Mouse (Mus musculus) MEL (cell line): ENCODE data around the gene B3gat3. TPM values are rescaled to one million over a fixed set of nuclear protein-coding genes. Genes with fewer than 3 reads are reported as not detected.

ENCODE experiments used
- DNase-seq: peaks from one replicate; pipeline ENCODE4 v3.0.0; 2011; ENCODE audit warnings: low read depth, low spot score
- H3K27ac ChIP-seq: 2 replicates; pipeline ENCODE4 v1.5.1; 2012; ENCODE audit warnings: low read depth, mild to moderate bottlenecking, control low read depth, low read length, moderate library complexity; ENCODE audit not compliant: control insufficient read depth
- H3K27me3 ChIP-seq, 2 experiments: fragments of 150-350 bp in 1 of 2; sonication (generic) in 1 of 2; 2 replicates each; pipeline ENCODE4 v1.6.1; 2012; ENCODE audit warnings: low read length in 2 of 2, mild to moderate bottlenecking in 2 of 2, improper control_type of control experiment in 1 of 2, moderate library complexity in 1 of 2; ENCODE audit not compliant: insufficient read depth in 2 of 2, control insufficient read depth in 1 of 2
- H3K36me3 ChIP-seq, 2 experiments: 2 replicates each; pipeline ENCODE4 v1.6.1; 2012 to 2014; ENCODE audit warnings: low read length in 2 of 2, improper control_type of control experiment in 1 of 2, inconsistent platforms in 1 of 2, mild to moderate bottlenecking in 1 of 2; ENCODE audit not compliant: insufficient read depth in 2 of 2, control insufficient read depth in 1 of 2
- H3K4me1 ChIP-seq, 2 experiments: fragments of 150-350 bp in 1 of 2; sonication (generic) in 1 of 2; 2 replicates each; pipeline ENCODE4 v1.6.1; 2012; ENCODE audit warnings: low read length in 2 of 2, improper control_type of control experiment in 1 of 2, mild to moderate bottlenecking in 1 of 2; ENCODE audit not compliant: insufficient read depth in 2 of 2, control insufficient read depth in 1 of 2
- H3K4me3 ChIP-seq, 2 experiments: fragments of 150-350 bp in 1 of 2; sonication (generic) in 1 of 2; 2 replicates each; pipeline ENCODE4 v1.5.1; 2012; ENCODE audit warnings: low read depth in 2 of 2, low read length in 2 of 2, mild to moderate bottlenecking in 2 of 2, moderate library complexity in 2 of 2, control low read depth in 1 of 2, improper control_type of control experiment in 1 of 2; ENCODE audit not compliant: control insufficient read depth in 1 of 2, insufficient read depth in 1 of 2
- H3K79me2 ChIP-seq: 2 replicates; pipeline ENCODE4 v1.6.1; 2012; ENCODE audit warnings: mild to moderate bottlenecking, low read length, moderate library complexity; ENCODE audit not compliant: control insufficient read depth, poor library complexity, insufficient read depth
- H3K9ac ChIP-seq: 2 replicates; pipeline ENCODE4 v1.6.1; 2012; ENCODE audit warnings: low read depth, mild to moderate bottlenecking, control low read depth, low read length, moderate library complexity; ENCODE audit not compliant: control insufficient read depth, poor library complexity, severe bottlenecking
- H3K9me3 ChIP-seq: fragments of 150-350 bp; sonication (generic); replicated peaks from 2 replicates; pipeline ENCODE4 v1.6.1; 2012; ENCODE audit warnings: mild to moderate bottlenecking, low read length, improper control_type of control experiment, moderate library complexity; ENCODE audit not compliant: insufficient read depth
- BHLHE40 ChIP-seq: IDR thresholded peaks from 2 replicates; pipeline ENCODE4 v1.6.1; 2012; ENCODE audit warnings: low read depth, mild to moderate bottlenecking, inconsistent platforms, low read length, improper control_type of control experiment, borderline replicate concordance
- CHD1 ChIP-seq: IDR thresholded peaks from 2 replicates; pipeline ENCODE4 v1.6.1; 2012; ENCODE audit warnings: low read depth, mild to moderate bottlenecking, inconsistent platforms, low read length, improper control_type of control experiment
- E2F4 ChIP-seq: IDR thresholded peaks from 2 replicates; pipeline ENCODE4 v1.6.1; 2011; ENCODE audit warnings: low read depth, low read length, improper control_type of control experiment, borderline replicate concordance
- GABPA ChIP-seq: IDR thresholded peaks from 2 replicates; pipeline ENCODE4 v1.6.1; 2012; ENCODE audit warnings: low read depth, mild to moderate bottlenecking, inconsistent platforms, low read length, improper control_type of control experiment, moderate library complexity
- GATA1 ChIP-seq: IDR thresholded peaks from 2 replicates; pipeline ENCODE4 v1.6.1; 2011; ENCODE audit warnings: low read depth, low read length, improper control_type of control experiment
- HCFC1 ChIP-seq: IDR thresholded peaks from 2 replicates; pipeline ENCODE4 v1.6.1; 2012; ENCODE audit warnings: low read depth, mild to moderate bottlenecking, inconsistent platforms, low read length, improper control_type of control experiment, moderate library complexity
- JUND ChIP-seq: IDR thresholded peaks from 2 replicates; pipeline ENCODE4 v1.6.1; 2011; ENCODE audit warnings: low read depth, mild to moderate bottlenecking, improper control_type of control experiment, low read length
- KAT2A ChIP-seq: conservative IDR thresholded peaks from 2 replicates; pipeline ENCODE4 v1.6.1; 2012; ENCODE audit warnings: low read depth, low read length, improper control_type of control experiment, inconsistent platforms
- MAFK ChIP-seq: IDR thresholded peaks from 2 replicates; pipeline ENCODE4 v1.6.1; 2011; ENCODE audit warnings: low read depth, mild to moderate bottlenecking, low read length, improper control_type of control experiment, borderline replicate concordance
- MAZ ChIP-seq: IDR thresholded peaks from 2 replicates; pipeline ENCODE4 v1.6.1; 2012; ENCODE audit warnings: low read depth, mild to moderate bottlenecking, inconsistent platforms, low read length, improper control_type of control experiment
- MXI1 ChIP-seq: IDR thresholded peaks from 2 replicates; pipeline ENCODE4 v1.6.1; 2011; ENCODE audit warnings: mild to moderate bottlenecking, low read depth, low read length, improper control_type of control experiment
- MYB ChIP-seq: IDR thresholded peaks from 2 replicates; pipeline ENCODE4 v1.6.1; 2011; ENCODE audit warnings: mild to moderate bottlenecking, low read depth, low read length, improper control_type of control experiment
- NRF1 ChIP-seq: IDR thresholded peaks from 2 replicates; pipeline ENCODE4 v1.6.1; 2014; ENCODE audit warnings: low read depth, mild to moderate bottlenecking, inconsistent platforms, low read length, improper control_type of control experiment, moderate library complexity; ENCODE audit not compliant: poor library complexity, insufficient read depth, severe bottlenecking
- POLR2AphosphoS2 ChIP-seq: IDR thresholded peaks from 2 replicates; pipeline ENCODE4 v1.6.1; 2011; ENCODE audit warnings: low read length, improper control_type of control experiment
- POLR2AphosphoS5 ChIP-seq: IDR thresholded peaks from 2 replicates; pipeline ENCODE4 v1.6.1; 2012; ENCODE audit warnings: low read depth, borderline replicate concordance, mild to moderate bottlenecking, inconsistent platforms, low read length, moderate library complexity, mixed read lengths
- RAD21 ChIP-seq: IDR thresholded peaks from 2 replicates; pipeline ENCODE4 v1.6.1; 2011; ENCODE audit warnings: mild to moderate bottlenecking, low read depth, low read length, improper control_type of control experiment
- SIN3A ChIP-seq: IDR thresholded peaks from 2 replicates; pipeline ENCODE4 v1.6.1; 2012; ENCODE audit warnings: low read length, improper control_type of control experiment, inconsistent platforms
- SMC3 ChIP-seq: IDR thresholded peaks from 2 replicates; pipeline ENCODE4 v1.6.1; 2011; ENCODE audit warnings: low read depth, low read length, improper control_type of control experiment
- TCF12 ChIP-seq: IDR thresholded peaks from 2 replicates; pipeline ENCODE4 v1.6.1; 2014; ENCODE audit warnings: low read depth, mild to moderate bottlenecking, inconsistent platforms, low read length, improper control_type of control experiment, moderate library complexity
- UBTF ChIP-seq: IDR thresholded peaks from 2 replicates; pipeline ENCODE4 v1.6.1; 2012; ENCODE audit warnings: low read depth, mild to moderate bottlenecking, inconsistent platforms, low read length, improper control_type of control experiment, moderate library complexity, borderline replicate concordance; ENCODE audit not compliant: insufficient read depth
- ZC3H11A ChIP-seq: IDR thresholded peaks from 2 replicates; pipeline ENCODE4 v1.6.1; 2012; ENCODE audit warnings: low read depth, mild to moderate bottlenecking, inconsistent platforms, low read length, improper control_type of control experiment
- ZKSCAN1 ChIP-seq: IDR thresholded peaks from 2 replicates; pipeline ENCODE4 v1.6.1; 2012; ENCODE audit warnings: low read depth, mild to moderate bottlenecking, inconsistent platforms, low read length, improper control_type of control experiment, moderate library complexity
- ZMIZ1 ChIP-seq: IDR thresholded peaks from 2 replicates; pipeline ENCODE4 v1.6.1; 2012; ENCODE audit warnings: low read depth, mild to moderate bottlenecking, inconsistent platforms, low read length, improper control_type of control experiment, moderate library complexity
- polyA plus RNA-seq, 2 experiments: library from polyadenylated mRNA; stranded (reverse) in 1 of 2; unstranded in 1 of 2; fragments of >175 nt in 1 of 2; fragments of >200 nt in 1 of 2; gene quantifications; 2 replicates each; pipeline versions ENCODE4 v1.2.1 to v1.2.4; 2012; ENCODE audit warnings: low replicate concordance in 2 of 2, low read depth in 1 of 2; ENCODE audit not compliant: insufficient read length in 2 of 2, insufficient read depth in 1 of 2, missing spikeins in 1 of 2
- total RNA-seq: library from RNA; depleted of rRNA; stranded (reverse); fragments of 300-350 nt; gene quantifications from 2 replicates; pipeline ENCODE4 v1.2.3, GENCODE M21; 2012

B3gat3 gene
- total and polyA plus RNA-seq, 3 experiments: 26.2 to 35.4 TPM; not detected in 1

DNA sequence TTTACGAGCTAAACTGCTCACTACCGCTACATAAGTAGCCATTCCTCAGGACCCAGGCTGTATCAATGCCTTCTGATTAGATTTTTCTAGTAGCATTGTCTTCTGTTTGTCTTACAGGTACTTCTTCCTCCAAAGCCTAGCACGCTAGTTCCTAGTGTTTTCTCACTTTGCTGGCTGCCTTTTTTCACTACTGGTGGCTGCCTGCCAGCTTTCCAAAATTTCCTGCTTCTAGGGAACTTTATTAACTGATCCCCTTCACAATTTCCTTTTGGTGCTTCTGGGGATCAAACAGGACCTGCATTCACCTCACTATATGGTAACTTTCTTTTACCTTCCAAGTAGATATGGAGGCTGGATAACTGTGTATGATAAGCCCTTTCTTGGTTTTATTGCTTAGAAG lies 21.1 kb upstream of the B3gat3 start:
- Histone ChIP-seq H3K27me3 (no peaks in the 10 kb centered on the region), H3K79me2 (peaks cover 39% of the 10 kb centered on the region), H3K4me1 (peaks cover 4 to 21% of the 10 kb centered on the region in 2 experiments; a peak in 3 of 4 replicates), H3K4me3 (peak overlapping the region; percentile 28 to 79), H3K27ac (peak overlapping the region; percentile 46), H3K9ac (peak overlapping the region; percentile 96), H3K9me3 (no peaks in the 10 kb centered on the region), H3K36me3 (peaks cover 2 to 29% of the 10 kb centered on the region in 2 experiments; a peak in 3 of 4 replicates)
- TF ChIP-seq MXI1: 0 out of 2 replicates have a peak, but pooled peaks have one; percentile 19
- no peak for TF ChIP-seq MAFK
- TF ChIP-seq RAD21: no peak
- no peak for TF ChIP-seq GABPA
- TF ChIP-seq GATA1: 0 out of 2 replicates have a peak, but pooled peaks have one; percentile 27
- no peak for TF ChIP-seq ZC3H11A
- TF ChIP-seq MYB: no peak
- TF ChIP-seq SIN3A: no peak
- TF ChIP-seq SMC3: no peak
- no peak for TF ChIP-seq BHLHE40
- no peak for TF ChIP-seq CHD1
- no peak for TF ChIP-seq POLR2AphosphoS2
- TF ChIP-seq KAT2A: no peak
- no peak for TF ChIP-seq UBTF
- no peak for TF ChIP-seq ZMIZ1
- DNase-seq: peak; percentile 57

DNA sequence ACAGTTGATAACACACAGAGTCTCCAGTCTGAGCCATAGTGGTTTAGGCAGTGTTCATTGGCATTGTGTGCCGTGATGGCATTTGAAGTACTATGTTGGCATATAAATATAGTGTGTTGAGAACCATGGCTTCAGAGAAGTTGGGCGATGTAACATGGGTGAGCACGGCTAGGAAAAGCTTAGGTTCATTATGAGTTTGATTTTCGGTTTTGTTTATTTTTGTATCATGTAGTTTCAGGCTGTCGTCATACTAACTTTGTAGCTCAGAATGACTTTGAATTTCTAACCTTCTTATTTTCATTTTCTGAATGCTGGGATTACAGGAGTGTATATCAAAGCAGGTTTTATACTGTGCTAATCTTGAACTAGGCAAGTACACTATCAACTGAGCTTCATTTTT lies 16.8 kb upstream of the B3gat3 start:
- H3K27ac ChIP-seq: no peak overlapping the region
- DNase-seq: no peak
- no peak for TF ChIP-seq E2F4
- no peak for TF ChIP-seq UBTF
- no peak for TF ChIP-seq MAFK
- TF ChIP-seq HCFC1: no peak
- no peak for TF ChIP-seq TCF12
- no peak for TF ChIP-seq ZKSCAN1
- no peak for TF ChIP-seq NRF1
- TF ChIP-seq POLR2AphosphoS2: no peak
- TF ChIP-seq MAZ: no peak
- TF ChIP-seq POLR2AphosphoS5: no peak
- no peak for TF ChIP-seq JUND
- H3K36me3 ChIP-seq: peaks cover 11 to 14% of the 10 kb centered on the region in 2 experiments
- no peak overlapping the region for H3K9ac ChIP-seq
- H3K4me3 ChIP-seq: no peak overlapping the region
- H3K27me3 ChIP-seq: no peaks in the 10 kb centered on the region
- peaks cover 16% of the 10 kb centered on the region for H3K79me2 ChIP-seq
- H3K4me1 ChIP-seq: peaks cover 2 to 6% of the 10 kb centered on the region in 2 experiments; a peak in 3 of 4 replicates
- no peaks in the 10 kb centered on the region for H3K9me3 ChIP-seq
